Mouse (Mus musculus) inflammation-experienced regulatory T-cells, adult 16 weeks (primary cell): ENCODE measurements around the gene Tmem51. TPM values are rescaled to one million over a fixed set of nuclear protein-coding genes. Genes with fewer than 3 reads are reported as not detected.

ENCODE experiments used
- polyA plus RNA-seq: library from polyadenylated mRNA; unstranded; fragments of 100-300 nt; shearing (Covaris generic); gene quantifications from one replicate; pipeline ENCODE4 v1.2.1, GENCODE M21; 2017

Gene Tmem51
- polyA plus RNA-seq: 3.8 TPM

GRCm38 (mm10) chr4:142084131-142084899 lies at the start of gene Tmem51:
Tmem51 (minus strand) TSS chr4:142084304.

GRCm38 (mm10) chr4:142014659-142015608 lies 69.2 kb downstream of the Tmem51 start, which contains the start of gene Fhad1:
Fhad1 (minus strand) TSS chr4:142015082.

Other genes with a start within 250 kb of the Tmem51 start
- gene Ctrc, start 237.9 kb downstream of the Tmem51 start, polyA plus RNA-seq: not detected
- 21.0 TPM for gene Efhd2, start 209.4 kb downstream of the Tmem51 start, polyA plus RNA-seq
- 0.49 TPM for gene Fhad1, start 69.2 kb downstream of the Tmem51 start, polyA plus RNA-seq
- not detected for gene Kazn, start 155.1 kb upstream of the Tmem51 start, polyA plus RNA-seq